Mouse (Mus musculus): Measurements from ENCODE around the gene Tenm3.

GRCm38 (mm10) chr8:48611934-48612512, 231.7 kb downstream of the Tenm3 start:
- TF ChIP-seq CTCF (IDR thresholded peaks at IDR 0.05; ENCODE audit: low read depth) (no peak), EP300 (IDR thresholded peaks at IDR 0.05; ENCODE audit: low read depth) (no peak)
